Mouse (Mus musculus) CH12.LX (cell line): ENCODE measurements around the gene Bcl10. TPM values are rescaled to one million over a fixed set of nuclear protein-coding genes. Genes with fewer than 3 reads are reported as not detected.

ENCODE experiments used
- DNase-seq: peaks from one replicate; pipeline ENCODE4 v3.0.0-alpha.2; 2013; ENCODE audit errors: extremely low read depth
- H3K27ac ChIP-seq: 2 replicates; pipeline ENCODE4 v1.5.1; 2012; ENCODE audit warnings: low read depth, mild to moderate bottlenecking, control low read depth, moderate library complexity; ENCODE audit not compliant: insufficient read depth
- H3K27me3 ChIP-seq: replicated peaks from 2 replicates; pipeline ENCODE3; 2012; ENCODE audit warnings: inconsistent platforms
- H3K36me3 ChIP-seq, 2 experiments: replicated peaks in 1 of 2; 2 replicates each; pipeline versions ENCODE3 to v1.6.1; 2012; ENCODE audit warnings: inconsistent platforms in 1 of 2, low read length in 1 of 2, mild to moderate bottlenecking in 1 of 2, mixed read lengths in 1 of 2, moderate library complexity in 1 of 2; ENCODE audit not compliant: control insufficient read depth in 1 of 2, insufficient read depth in 1 of 2
- H3K4me1 ChIP-seq, 2 experiments: 2 replicates each; pipeline ENCODE4 v1.6.1; 2012; ENCODE audit warnings: inconsistent platforms in 1 of 2, moderate library complexity in 1 of 2; ENCODE audit not compliant: insufficient read depth in 2 of 2, control insufficient read depth in 1 of 2
- H3K4me2 ChIP-seq: 2 replicates; pipeline ENCODE4 v1.6.1; 2012; ENCODE audit warnings: low read depth, mild to moderate bottlenecking, control low read depth; ENCODE audit not compliant: poor library complexity, insufficient read depth, severe bottlenecking
- H3K4me3 ChIP-seq, 3 experiments: fragments of 150-350 bp in 1 of 3; sonication (generic) in 1 of 3; replicated peaks in 1 of 3; 2 replicates each; pipeline versions ENCODE3 to v1.5.1; 2011 to 2012; ENCODE audit warnings: low read depth in 2 of 3, low read length in 2 of 3, mild to moderate bottlenecking in 2 of 3, moderate library complexity in 2 of 3, control low read depth in 1 of 3, improper control_type of control experiment in 1 of 3, inconsistent platforms in 1 of 3, mixed read lengths in 1 of 3; ENCODE audit not compliant: poor library complexity in 1 of 3
- H3K79me2 ChIP-seq: replicated peaks from 2 replicates; pipeline ENCODE4 v1.6.1; 2012; ENCODE audit warnings: mild to moderate bottlenecking, moderate library complexity; ENCODE audit not compliant: control insufficient read depth, poor library complexity, insufficient read depth, severe bottlenecking; ENCODE audit errors: extremely low read depth
- H3K9ac ChIP-seq: 2 replicates; pipeline ENCODE4 v1.6.1; 2012; ENCODE audit warnings: low read depth, mild to moderate bottlenecking, control low read depth, moderate library complexity; ENCODE audit not compliant: insufficient read depth
- H3K9me3 ChIP-seq: replicated peaks from 2 replicates; pipeline ENCODE3; 2012; ENCODE audit warnings: low read length, inconsistent platforms, mixed read lengths
- CHD2 ChIP-seq: IDR thresholded peaks from 2 replicates; pipeline ENCODE4 v1.6.1; 2011; ENCODE audit warnings: low read length, improper control_type of control experiment
- CTCF ChIP-seq, 2 experiments: IDR thresholded peaks in 1 of 2; conservative IDR thresholded peaks in 1 of 2; 2 replicates each; pipeline ENCODE4 v1.5.1; 2011 to 2012; ENCODE audit warnings: low read depth in 2 of 2, low read length in 2 of 2, improper control_type of control experiment in 1 of 2, inconsistent platforms in 1 of 2, mild to moderate bottlenecking in 1 of 2, moderate library complexity in 1 of 2
- EP300 ChIP-seq: IDR thresholded peaks from 2 replicates; pipeline ENCODE4 v1.6.1; 2011; ENCODE audit warnings: low read length, improper control_type of control experiment
- ETS1 ChIP-seq: conservative IDR thresholded peaks from 2 replicates; pipeline ENCODE4 v1.6.1; 2012; ENCODE audit warnings: low read depth, mild to moderate bottlenecking, inconsistent platforms, low read length, improper control_type of control experiment, moderate library complexity
- HCFC1 ChIP-seq: IDR thresholded peaks from 2 replicates; pipeline ENCODE4 v1.6.1; 2012; ENCODE audit warnings: low read depth, mild to moderate bottlenecking, inconsistent platforms, low read length, improper control_type of control experiment
- IRF4 ChIP-seq: IDR thresholded peaks from 2 replicates; pipeline ENCODE4 v1.6.1; 2014; ENCODE audit warnings: low read depth, mild to moderate bottlenecking, inconsistent platforms, low read length, improper control_type of control experiment
- JUND ChIP-seq: conservative IDR thresholded peaks from 2 replicates; pipeline ENCODE4 v1.6.1; 2011; ENCODE audit warnings: low read depth, low read length, improper control_type of control experiment
- MAX ChIP-seq: IDR thresholded peaks from 2 replicates; pipeline ENCODE4 v1.6.1; 2011; ENCODE audit warnings: low read length, improper control_type of control experiment
- MAZ ChIP-seq: IDR thresholded peaks from 2 replicates; pipeline ENCODE4 v1.6.1; 2012; ENCODE audit warnings: low read depth, mild to moderate bottlenecking, inconsistent platforms, low read length, improper control_type of control experiment, moderate library complexity
- MEF2A ChIP-seq: IDR thresholded peaks from 2 replicates; pipeline ENCODE4 v1.6.1; 2014; ENCODE audit warnings: low read depth, mild to moderate bottlenecking, inconsistent platforms, low read length, improper control_type of control experiment, borderline replicate concordance
- MXI1 ChIP-seq: IDR thresholded peaks from 2 replicates; pipeline ENCODE4 v1.6.1; 2011; ENCODE audit warnings: mild to moderate bottlenecking, low read depth, low read length, improper control_type of control experiment
- MYC ChIP-seq: IDR thresholded peaks from 2 replicates; pipeline ENCODE4 v1.6.1; 2011; ENCODE audit warnings: low read depth, mild to moderate bottlenecking, improper control_type of control experiment, low read length
- NELFE ChIP-seq: IDR thresholded peaks from 2 replicates; pipeline ENCODE4 v1.6.1; 2011; ENCODE audit warnings: low read depth, low read length, improper control_type of control experiment
- PAX5 ChIP-seq: IDR thresholded peaks from 2 replicates; pipeline ENCODE4 v1.6.1; 2012; ENCODE audit warnings: low read length, inconsistent platforms, mixed read lengths
- POLR2A ChIP-seq: IDR thresholded peaks from 2 replicates; pipeline ENCODE4 v1.6.1; 2011; ENCODE audit warnings: low read depth, mild to moderate bottlenecking, improper control_type of control experiment, low read length
- POLR2AphosphoS2 ChIP-seq: IDR thresholded peaks from 2 replicates; pipeline ENCODE4 v1.6.1; 2011; ENCODE audit warnings: low read depth, low read length, improper control_type of control experiment
- RAD21 ChIP-seq: IDR thresholded peaks from 2 replicates; pipeline ENCODE4 v1.6.1; 2011; ENCODE audit warnings: low read depth, mild to moderate bottlenecking, low read length, improper control_type of control experiment, moderate library complexity
- SMC3 ChIP-seq: IDR thresholded peaks from 2 replicates; pipeline ENCODE4 v1.6.1; 2011; ENCODE audit warnings: low read depth, low read length, improper control_type of control experiment
- TBP ChIP-seq: conservative IDR thresholded peaks from 2 replicates; pipeline ENCODE4 v1.6.1; 2011; ENCODE audit warnings: low read depth, low read length, improper control_type of control experiment
- UBTF ChIP-seq: IDR thresholded peaks from 2 replicates; pipeline ENCODE4 v1.6.1; 2012; ENCODE audit warnings: low read depth, mild to moderate bottlenecking, inconsistent platforms, low read length, improper control_type of control experiment, moderate library complexity
- ZC3H11A ChIP-seq: IDR thresholded peaks from 2 replicates; pipeline ENCODE4 v1.6.1; 2012; ENCODE audit warnings: low read depth, mild to moderate bottlenecking, inconsistent platforms, low read length, improper control_type of control experiment
- ZKSCAN1 ChIP-seq: IDR thresholded peaks from 2 replicates; pipeline ENCODE4 v1.6.1; 2012; ENCODE audit warnings: low read depth, inconsistent platforms, low read length, improper control_type of control experiment, borderline replicate concordance
- ZMIZ1 ChIP-seq: IDR thresholded peaks from 2 replicates; pipeline ENCODE4 v1.6.1; 2012; ENCODE audit warnings: low read depth, mild to moderate bottlenecking, inconsistent platforms, low read length, improper control_type of control experiment
- ZNF384 ChIP-seq: IDR thresholded peaks from 2 replicates; pipeline ENCODE4 v1.6.1; 2012; ENCODE audit warnings: low read depth, low read length, improper control_type of control experiment, inconsistent platforms
- dilution Hi-C: fragments of 300-500 bp; cut with MboI; formaldehyde crosslinking; loops from 2 replicates; pipeline ENCODE4 v1.14.3; 2020; ENCODE audit warnings: low sequenced_read_pairs; ENCODE audit not compliant: extremely low pct_unique_long_range_greater_than_20kb, extremely low pct_ligation_motif_present
- in situ Hi-C: fragments of 300-500 bp; cut with MboI; formaldehyde crosslinking; loops from 3 replicates; pipeline ENCODE4 v1.14.3; 2019; ENCODE audit warnings: low sequenced_read_pairs, low pct_ligation_motif_present, low pct_unique_long_range_greater_than_20kb, mixed read lengths
- polyA plus RNA-seq: library from polyadenylated mRNA; unstranded; fragments of >175 nt; gene quantifications from 2 replicates; pipeline ENCODE4 v1.2.1, GENCODE M21; 2012; ENCODE audit warnings: low read depth; ENCODE audit not compliant: insufficient read length
- total RNA-seq, 2 experiments: library from RNA; depleted of rRNA; stranded (reverse); fragments of 300-350 nt in 1 of 2; fragments of >200 nt in 1 of 2; gene quantifications; 2 replicates each; pipeline ENCODE4 v1.2.3; 2012 to 2014

Gene Bcl10
- total and polyA plus RNA-seq, 3 experiments: 73.6 to 177 (median 103) TPM

DNA sequence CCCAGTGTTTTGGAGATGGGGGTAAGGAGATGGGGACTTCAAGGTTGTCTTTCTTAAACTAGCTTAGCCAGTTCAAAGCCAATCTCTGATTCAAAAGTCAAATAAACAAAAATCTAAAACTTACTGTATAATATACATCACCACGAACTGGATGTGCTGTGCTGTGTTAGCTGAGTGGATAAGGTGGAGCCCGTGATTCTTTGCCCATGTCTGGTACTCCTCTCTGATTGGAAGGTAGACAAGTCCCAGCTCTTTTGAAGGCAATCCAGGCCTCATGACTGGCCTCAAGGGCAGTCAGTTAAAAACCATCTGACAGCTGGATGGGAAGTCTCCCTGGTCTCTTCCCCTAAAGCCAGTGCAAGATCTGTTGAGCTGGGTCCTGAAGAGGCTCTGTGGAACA is 30.8 kb downstream of the Bcl10 start:
- dilution Hi-C loops: no loop called here
- Histone ChIP-seq H3K4me3 (no peak overlapping the region), H3K27ac (no peak overlapping the region), H3K27me3 (no peaks in the 10 kb centered on the region), H3K4me1 (peaks cover 0 to 18% of the 10 kb centered on the region in 2 experiments; a peak in 2 of 4 replicates), H3K9me3 (peaks cover 9% of the 10 kb centered on the region), H3K4me2 (no peak overlapping the region), H3K79me2 (no peaks in the 10 kb centered on the region), H3K9ac (no peak overlapping the region), H3K36me3 (no peaks in the 10 kb centered on the region)
- no peak for DNase-seq
- in situ Hi-C loops: no loop called here
- TF ChIP-seq HCFC1 (no peak), SMC3 (no peak), ZNF384 (no peak), CTCF (conservative IDR thresholded peaks at IDR 0.05 in 1 of 2, IDR thresholded peaks at IDR 0.05 in 1 of 2; ENCODE audit: low read depth in 2 of 2, low read length in 2 of 2) (no peak), ZMIZ1 (no peak), CHD2 (no peak), POLR2AphosphoS2 (no peak), MAX (no peak), TBP (no peak), ETS1 (no peak)

GRCm38 (mm10) chr3:145959824-145960223 is 37.2 kb downstream of the Bcl10 start:
- H3K27me3 ChIP-seq: no peaks in the 10 kb centered on the region
- no peaks in the 10 kb centered on the region for H3K36me3 ChIP-seq
- no peak overlapping the region for H3K4me2 ChIP-seq
- no peak overlapping the region for H3K27ac ChIP-seq
- no peaks in the 10 kb centered on the region for H3K79me2 ChIP-seq
- no peak overlapping the region for H3K9ac ChIP-seq
- in situ Hi-C loops: no loop called here
- H3K9me3 ChIP-seq: peaks cover 9% of the 10 kb centered on the region
- dilution Hi-C loops: no loop called here
- TF ChIP-seq PAX5: no peak
- TF ChIP-seq JUND: no peak
- no peak for TF ChIP-seq ETS1
- TF ChIP-seq ZMIZ1: no peak
- no peak for TF ChIP-seq TBP
- TF ChIP-seq MXI1: no peak
- no peak for TF ChIP-seq MAZ
- TF ChIP-seq ZC3H11A: no peak
- TF ChIP-seq EP300: no peak
- no peak for TF ChIP-seq NELFE
- TF ChIP-seq POLR2A: no peak
- TF ChIP-seq MYC: no peak
- no peak for TF ChIP-seq RAD21
- no peak for TF ChIP-seq IRF4
- TF ChIP-seq ZKSCAN1: no peak
- no peak for TF ChIP-seq UBTF
- TF ChIP-seq MEF2A: no peak
- H3K4me3 ChIP-seq: no peak overlapping the region
- DNase-seq: no peak
- no peaks in the 10 kb centered on the region for H3K4me1 ChIP-seq
